Mouse (Mus musculus) hindbrain, postnatal 0 days (tissue): ENCODE measurements at regions not wholly inside any gene's neighbourhood (a gene's known extent, or its start where the extent isn't known, plus 50 kb on each side); places are given as distances from the start of the nearest gene placed in this dataset.
A peak's percentile ranks its signal among the peaks of the same experiment; 100 is the strongest.

ENCODE experiments used
- ATAC-seq: fragments of 200-750 bp; cut with Nextera tagmentation; 2 replicates; pipeline ENCODE4 v1.8.0; 2017; ENCODE audit warnings: mild to moderate bottlenecking, moderate TSS enrichment, moderate library complexity
- DNase-seq: peaks from one replicate; pipeline ENCODE4 v3.0.0-alpha.2; 2015; ENCODE audit warnings: low spot score
- H3K27ac ChIP-seq: fragments of 300-500 bp; sonication (generic); 2 replicates; pipeline ENCODE4 v1.5.1; 2014; ENCODE audit warnings: mild to moderate bottlenecking
- H3K27me3 ChIP-seq: fragments of 300-500 bp; sonication (generic); 2 replicates; pipeline ENCODE4 v1.6.1; 2014; ENCODE audit warnings: low read length, mixed read lengths; ENCODE audit not compliant: insufficient read depth
- H3K36me3 ChIP-seq: fragments of 300-500 bp; sonication (generic); 2 replicates; pipeline ENCODE4 v1.6.1; 2014; ENCODE audit warnings: low read length, mixed read lengths; ENCODE audit not compliant: insufficient read depth
- H3K4me1 ChIP-seq: fragments of 300-500 bp; sonication (generic); 2 replicates; pipeline ENCODE4 v1.6.1; 2014; ENCODE audit warnings: antibody characterized with exemption, low read length, mixed read lengths; ENCODE audit not compliant: insufficient read depth
- H3K4me2 ChIP-seq: fragments of 300-500 bp; sonication (generic); 2 replicates; pipeline ENCODE4 v1.6.1; 2014; ENCODE audit warnings: low read depth, mild to moderate bottlenecking, low read length, moderate library complexity, mixed read lengths
- H3K4me3 ChIP-seq: fragments of 300-500 bp; sonication (generic); 2 replicates; pipeline ENCODE4 v1.5.1; 2014; ENCODE audit warnings: low read length
- H3K9ac ChIP-seq: fragments of 300-500 bp; sonication (generic); replicated peaks from 2 replicates; pipeline ENCODE4 v1.6.1; 2014; ENCODE audit warnings: mild to moderate bottlenecking, low read length, moderate library complexity, mixed read lengths
- H3K9me3 ChIP-seq: fragments of 300-500 bp; sonication (generic); 2 replicates; pipeline ENCODE4 v1.6.1; 2016; ENCODE audit warnings: low read length, mixed read lengths
- CTCF ChIP-seq: IDR thresholded peaks from 2 replicates; pipeline ENCODE4 v1.5.1; 2016; ENCODE audit warnings: antibody characterized with exemption, control low read depth, low read depth
- WGBS: fragments of 180-500 bp; shearing (Covaris S2); extraction: QIAGEN DNeasy Blood & Tissue Kit; methylation state at CpG from one replicate; pipeline ENCODE4 v1.1.7; 2014; 5-methylcytosine and 5-hydroxymethylcytosine counted together

GRCm38 (mm10) chr5:103305716-103306447, 94.7 kb upstream of the Mapk10 start:
- no peaks in the 10 kb centered on the region for H3K4me1 ChIP-seq
- no peaks in the 10 kb centered on the region for H3K36me3 ChIP-seq
- H3K9me3 ChIP-seq, result no peaks in the 10 kb centered on the region
- no peaks in the 10 kb centered on the region for H3K27me3 ChIP-seq
- no peak for TF ChIP-seq CTCF
- H3K9ac ChIP-seq, result no peak overlapping the region
- DNase-seq, result peak; percentile 56
- 57% methylated on average over 11 of the region's 11 CpGs for WGBS
- ATAC-seq, result peak; percentile 78
- H3K4me2 ChIP-seq, result no peak overlapping the region
- no peak overlapping the region for H3K27ac ChIP-seq
- no peak overlapping the region for H3K4me3 ChIP-seq

DNA sequence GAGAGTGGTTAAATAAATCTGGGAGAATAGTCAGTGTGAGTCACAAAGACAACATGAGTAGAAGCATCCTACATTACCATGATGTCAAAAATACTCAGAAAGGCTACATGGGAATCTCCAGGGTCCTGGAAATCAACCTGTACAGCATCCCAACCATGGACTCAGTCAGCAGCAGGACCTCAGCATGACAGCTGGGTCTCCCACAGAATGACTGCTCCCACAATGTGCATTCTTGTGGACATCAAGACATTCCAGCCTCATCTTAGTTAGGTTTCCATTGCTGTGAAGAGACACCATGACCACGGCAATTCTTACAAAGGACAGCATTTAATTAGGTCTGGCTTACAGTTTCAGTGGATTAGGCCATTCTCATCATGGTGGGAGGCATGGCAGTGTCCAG, 93.8 kb upstream of the Mapk10 start:
- Histone ChIP-seq H3K4me1 (no peaks in the 10 kb centered on the region), H3K9ac (no peak overlapping the region), H3K27me3 (no peaks in the 10 kb centered on the region), H3K4me3 (no peak overlapping the region), H3K36me3 (no peaks in the 10 kb centered on the region), H3K27ac (no peak overlapping the region), H3K9me3 (no peaks in the 10 kb centered on the region), H3K4me2 (no peak overlapping the region)
- DNase-seq (no peak), ATAC-seq (no peak)
- WGBS, result 94% methylated on average over 1 of the region's 1 CpGs
- TF ChIP-seq CTCF, result no peak

DNA sequence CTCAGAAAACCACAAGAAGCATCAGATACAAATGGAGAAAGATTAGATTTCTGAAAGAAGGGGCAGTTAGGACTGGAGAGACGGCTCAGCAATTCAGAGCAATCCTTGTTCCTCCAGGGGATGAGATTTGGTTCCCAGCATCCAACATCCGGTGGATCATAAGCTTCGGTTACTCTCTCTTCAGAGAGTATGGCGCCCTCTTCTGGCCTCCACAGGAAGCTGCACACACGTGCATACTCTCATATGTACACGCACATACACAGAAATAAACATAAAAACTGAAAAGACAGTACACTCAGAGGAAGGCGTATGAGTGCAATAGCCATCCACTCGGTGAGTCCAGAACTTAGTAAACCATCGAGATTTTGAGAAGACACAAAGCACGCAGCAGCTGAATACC, 91.6 kb upstream of the Mapk10 start:
- Histone ChIP-seq H3K9ac (no peak overlapping the region), H3K9me3 (no peaks in the 10 kb centered on the region), H3K4me3 (no peak overlapping the region), H3K4me2 (no peak overlapping the region), H3K27me3 (no peaks in the 10 kb centered on the region), H3K36me3 (no peaks in the 10 kb centered on the region), H3K4me1 (no peaks in the 10 kb centered on the region), H3K27ac (no peak overlapping the region)
- WGBS, result 95% methylated on average over 10 of the region's 10 CpGs
- ATAC-seq (no peak), DNase-seq (no peak)
- TF ChIP-seq CTCF, result 0 out of 2 replicates have a peak, but pooled peaks have one; percentile 26

- no peak overlapping the region for H3K9ac ChIP-seq
- no peaks in the 10 kb centered on the region for H3K9me3 ChIP-seq
- H3K4me1 ChIP-seq, result no peaks in the 10 kb centered on the region
- no peaks in the 10 kb centered on the region for H3K36me3 ChIP-seq
- no peak for TF ChIP-seq CTCF
- H3K27me3 ChIP-seq, result no peaks in the 10 kb centered on the region
- H3K27ac ChIP-seq, result no peak overlapping the region
- H3K4me3 ChIP-seq, result no peak overlapping the region
- no peak overlapping the region for H3K4me2 ChIP-seq
- DNase-seq, result peak; percentile 23
- ATAC-seq, result no peak
- 27% methylated on average over 3 of the region's 3 CpGs for WGBS
Observed at GRCm38 (mm10) chr5:103301303-103301702, 90.2 kb upstream of the Mapk10 start.

- no peaks in the 10 kb centered on the region for H3K4me1 ChIP-seq
- H3K27me3 ChIP-seq, result no peaks in the 10 kb centered on the region
- no peak for ATAC-seq
- TF ChIP-seq CTCF, result no peak
- WGBS, result 84% methylated on average over 3 of the region's 3 CpGs
- H3K27ac ChIP-seq, result no peak overlapping the region
- DNase-seq, result no peak
- H3K9me3 ChIP-seq, result no peaks in the 10 kb centered on the region
- no peak overlapping the region for H3K4me2 ChIP-seq
- no peaks in the 10 kb centered on the region for H3K36me3 ChIP-seq
- no peak overlapping the region for H3K4me3 ChIP-seq
- H3K9ac ChIP-seq, result no peak overlapping the region
Observed at GRCm38 (mm10) chr5:103293953-103294352, 82.8 kb upstream of the Mapk10 start.

DNA sequence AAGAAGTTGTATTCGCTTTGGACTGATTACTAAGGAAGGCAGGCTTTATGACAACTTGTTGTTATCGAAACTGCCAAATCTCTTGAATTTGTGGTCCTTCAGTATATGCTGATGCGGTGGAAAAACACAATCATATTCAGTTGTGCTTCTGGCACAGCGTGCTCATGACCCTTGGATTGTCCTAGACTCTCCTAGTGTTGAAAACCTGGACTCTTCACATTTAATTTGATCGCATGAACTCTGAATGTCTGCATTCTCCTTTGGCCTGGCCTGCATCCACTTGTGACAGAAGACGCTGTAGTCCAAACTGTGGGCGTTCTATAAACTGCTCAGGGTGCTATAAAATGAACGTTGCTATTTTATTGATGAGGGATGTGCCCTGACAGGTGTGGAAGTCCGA, 80.6 kb upstream of the Mapk10 start:
- 92% methylated on average over 9 of the region's 9 CpGs for WGBS
- ATAC-seq (no peak), DNase-seq (no peak)
- no peaks in the 10 kb centered on the region for H3K36me3 ChIP-seq
- H3K27ac ChIP-seq, result no peak overlapping the region
- no peaks in the 10 kb centered on the region for H3K9me3 ChIP-seq
- no peak overlapping the region for H3K9ac ChIP-seq
- no peak for TF ChIP-seq CTCF
- H3K4me2 ChIP-seq, result no peak overlapping the region
- H3K27me3 ChIP-seq, result no peaks in the 10 kb centered on the region
- no peak overlapping the region for H3K4me3 ChIP-seq
- no peaks in the 10 kb centered on the region for H3K4me1 ChIP-seq

DNA sequence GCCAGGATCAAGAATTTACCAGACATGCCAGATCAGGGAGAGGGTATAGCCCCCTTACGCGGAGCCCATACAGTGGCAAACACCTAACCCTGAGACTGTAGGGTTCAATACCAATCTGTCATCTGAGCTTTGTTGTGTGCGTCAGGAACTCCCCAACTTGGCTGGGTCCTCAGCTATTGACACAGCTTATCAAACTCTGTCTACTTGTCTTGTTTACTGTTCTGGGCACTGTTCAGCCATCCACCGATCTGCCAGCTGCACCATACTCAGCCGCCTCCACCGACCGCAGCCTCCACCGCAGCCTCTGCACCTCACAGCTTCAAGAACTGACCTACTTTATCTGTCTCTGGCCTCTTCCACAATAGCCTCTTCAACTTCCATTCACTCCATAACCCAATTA, 80.1 kb upstream of the Mapk10 start:
- Histone ChIP-seq H3K4me1 (no peaks in the 10 kb centered on the region), H3K36me3 (no peaks in the 10 kb centered on the region), H3K27me3 (no peaks in the 10 kb centered on the region), H3K9ac (no peak overlapping the region), H3K4me3 (no peak overlapping the region), H3K27ac (no peak overlapping the region), H3K9me3 (no peaks in the 10 kb centered on the region), H3K4me2 (no peak overlapping the region)
- ATAC-seq, result no peak
- TF ChIP-seq CTCF, result no peak
- no peak for DNase-seq
- 90% methylated on average over 8 of the region's 8 CpGs for WGBS
